Mouse (Mus musculus) thymus, postnatal 4 days (tissue): ENCODE data around the gene Tpra1.

ENCODE experiments used
- DNase-seq: peaks from one replicate; pipeline ENCODE4 v3.0.0; 2021

Gene Tpra1

DNA sequence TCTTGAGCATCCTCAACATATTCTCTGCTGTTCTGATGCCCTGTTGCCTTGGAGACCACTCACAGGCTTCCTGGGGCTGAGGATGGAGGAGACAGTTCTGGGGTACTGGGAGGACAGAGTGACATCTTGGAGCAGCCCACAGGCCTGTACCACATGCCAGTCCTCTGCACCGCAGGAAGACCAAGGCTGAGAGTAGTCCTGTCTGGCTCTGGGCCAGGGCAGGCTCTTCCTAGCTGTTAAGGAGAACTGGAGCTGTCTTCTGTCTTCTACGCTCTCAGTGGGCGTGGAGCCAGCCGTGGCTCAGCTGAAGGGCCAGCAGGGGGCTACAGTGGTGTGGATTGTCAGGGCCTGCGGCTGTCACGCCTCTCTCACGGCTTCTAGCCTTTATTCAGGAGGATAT, 57.8 kb downstream of the Tpra1 start:
- DNase-seq = peak; percentile 43

DNA sequence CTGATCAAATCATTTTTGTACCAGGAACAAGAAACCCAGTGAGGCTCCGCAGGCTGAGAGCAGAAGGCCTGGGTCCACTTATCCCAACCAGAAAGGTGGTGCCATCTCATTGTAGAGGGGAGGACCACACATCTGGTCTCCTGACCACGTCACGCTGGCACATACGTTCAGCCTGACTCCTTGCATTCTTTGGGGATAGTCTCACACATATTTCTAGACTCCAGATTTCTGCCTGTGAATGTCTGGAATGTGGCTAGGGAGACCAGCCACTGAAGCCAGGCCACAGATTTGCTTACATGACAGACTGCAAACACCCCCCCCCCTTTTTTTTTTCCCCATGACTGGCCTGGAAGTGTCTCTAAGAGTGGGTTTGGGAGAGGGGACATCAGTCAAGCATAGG, 58.9 kb downstream of the Tpra1 start:
- DNase-seq = no peak
